9 mouse cellular contexts compared by ENCODE assay signal in the genomic region with DNA sequence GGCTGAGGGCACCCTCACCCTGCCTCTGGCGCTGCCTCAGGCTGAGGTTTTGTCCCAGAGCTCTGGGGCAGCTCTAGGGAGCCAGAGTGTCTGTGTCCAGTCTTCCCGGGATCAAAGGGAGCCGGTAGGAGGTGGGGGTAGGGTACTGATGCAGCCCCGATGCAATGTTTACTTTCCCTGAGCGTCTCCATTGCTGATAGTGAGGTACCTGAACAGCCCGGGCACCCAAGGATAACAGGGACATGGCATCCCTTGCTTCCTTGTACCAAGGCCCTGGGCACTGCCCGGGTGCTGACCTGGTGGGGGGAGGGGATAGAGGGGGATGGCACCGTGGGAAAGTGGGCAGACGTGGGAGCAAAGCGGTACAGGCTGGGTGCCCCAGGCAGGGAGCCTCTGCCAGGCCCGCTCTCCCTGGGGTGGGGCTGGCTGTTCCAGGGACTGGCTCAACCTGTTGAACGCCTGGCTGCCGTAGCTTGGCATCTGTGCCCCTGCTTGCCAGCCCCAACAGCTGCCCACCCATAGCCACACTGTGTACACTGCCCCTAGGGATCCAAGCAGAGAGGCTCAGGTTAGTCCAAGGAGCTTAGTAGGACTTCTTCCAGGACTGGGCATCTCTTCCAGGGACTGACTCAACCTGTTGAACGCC. TPM values are rescaled to one million over a fixed set of nuclear protein-coding genes. Genes with fewer than 3 reads are reported as not detected.
A peak's percentile ranks its signal among the peaks of the same experiment; 100 is the strongest.
DNase-seq lines count a peak whose midpoint lies in the region; ATAC-seq and TF ChIP-seq lines count a peak whose summit lies in the region.
"Had no signal": no experiment of that assay in that cellular context is flagged by ENCODE, and none has a peak within 500 bp of the region (broad histone marks: within the 10 kb centered on the region; RNA-seq: fewer than 3 reads in every experiment).

No protein-coding gene starts in this region.

- TF ChIP-seq CTCF in lung, postnatal 0 days (IDR thresholded peaks at IDR 0.05), result no peak

- H3K36me3 ChIP-seq in lung, postnatal 0 days (ENCODE audit: insufficient read depth, low read length), result no peaks in the 10 kb centered on the region

- peaks cover 49% of the 10 kb centered on the region for H3K4me1 ChIP-seq in lung, postnatal 0 days (ENCODE audit: insufficient read depth, low read depth, low read length)

- peak overlapping the region; percentile 88 for H3K4me3 ChIP-seq in lung, postnatal 0 days (ENCODE audit: low read depth, low read length)

- H3K27me3 ChIP-seq in lung, postnatal 0 days (replicated peaks; ENCODE audit: insufficient read depth, low read length), result no peaks in the 10 kb centered on the region

- no peaks in the 10 kb centered on the region for H3K9me3 ChIP-seq in lung, postnatal 0 days (ENCODE audit: low read length)

- peak overlapping the region; percentile 77 for H3K4me2 ChIP-seq in lung, postnatal 0 days (replicated peaks; ENCODE audit: low read depth, low read length)

- ATAC-seq in lung, postnatal 0 days, result peak; percentile 3; the same call in 1 of the 2 replicates
- ATAC-seq in megakaryocyte-erythroid progenitor cell, adult 5-6 weeks (replicated peaks; ENCODE audit: low FRiP score, low TSS enrichment, poor library complexity, severe bottlenecking), result no peak

- TF ChIP-seq EP300 in lung, postnatal 0 days (IDR thresholded peaks at IDR 0.05), result no peak

- WGBS in lung, postnatal 0 days, result 21% methylated on average over 14 of the region's 14 CpGs

- peak overlapping the region; percentile 96 for H3K27ac ChIP-seq in lung, postnatal 0 days (ENCODE audit: low read length)

- H3K9ac ChIP-seq in lung, postnatal 0 days (replicated peaks; ENCODE audit: low read depth), result peak overlapping the region; percentile 32

- DNase-seq in adrenal gland, adult (ENCODE audit: inconsistent age in 2 of 2, low spot score in 1 of 2), result peak; percentile 59 to 82
- no peak for DNase-seq in adrenal gland, adult 8-10 months
- DNase-seq in urinary bladder, postnatal 14 days (ENCODE audit: low spot score), result peak; percentile 84
- DNase-seq in urinary bladder, postnatal 10 days (ENCODE audit: low spot score), result no peak
- peak; percentile 57 for DNase-seq in kidney, adult 9 months
- peak; percentile 53 for DNase-seq in lung, postnatal 0 days (ENCODE audit: low spot score)
- no peak for DNase-seq in thymus, postnatal 0 days (ENCODE audit: low spot score)

RNA-seq across cellular contexts. Expression of gene Bcl9l, which starts 3.0 kb away (rescaled TPM):
- 10 to 100 TPM; 48.9 to 76.1 (median 66.7) TPM for total RNA-seq in adrenal gland, adult 8-10 months (2022)
- polyA plus RNA-seq in lung, postnatal 0 days (2015; fragmentation: Nextera tagmentation; extraction: Ambion mirVana), result 10.7 and 12.3 TPM in 2 replicates
- 4.8 and 5.5 TPM in 2 replicates for total RNA-seq in megakaryocyte-erythroid progenitor cell, adult 5-6 weeks (2014; fragmentation: Nextera tagmentation)
- total RNA-seq in megakaryocyte-erythroid progenitor cell, adult 5-6 weeks (2017), result 0.52 and 3.7 TPM in 2 replicates
- 3.2 and 4.4 TPM in 2 replicates for polyA plus RNA-seq in thymus, postnatal 0 days (2015; fragmentation: Nextera tagmentation; extraction: Ambion mirVana)

RNA-seq across cellular contexts. Expression of gene Upk2, which starts 30.9 kb away (rescaled TPM):
- total RNA-seq in adrenal gland, adult 8-10 months (2022), result not detected
- polyA plus RNA-seq in lung, postnatal 0 days (2015; fragmentation: Nextera tagmentation; extraction: Ambion mirVana), result 2.2 and 2.3 TPM in 2 replicates
- total RNA-seq in megakaryocyte-erythroid progenitor cell, adult 5-6 weeks (2014; fragmentation: Nextera tagmentation), result not detected in 2 replicates
- not detected in 2 replicates for total RNA-seq in megakaryocyte-erythroid progenitor cell, adult 5-6 weeks (2017)
- 0.69 and 1.5 TPM in 2 replicates for polyA plus RNA-seq in thymus, postnatal 0 days (2015; fragmentation: Nextera tagmentation; extraction: Ambion mirVana)
- total RNA-seq: layer of hippocampus, postnatal 10 days had no signal

RNA-seq across cellular contexts. Expression of gene Foxr1, which starts 44.7 kb away (rescaled TPM):
- not detected for total RNA-seq in adrenal gland, adult 8-10 months (2022)
- not detected in 2 replicates for polyA plus RNA-seq in lung, postnatal 0 days (2015; fragmentation: Nextera tagmentation; extraction: Ambion mirVana)
- total RNA-seq in megakaryocyte-erythroid progenitor cell, adult 5-6 weeks (2014; fragmentation: Nextera tagmentation), result not detected in 2 replicates
- total RNA-seq in megakaryocyte-erythroid progenitor cell, adult 5-6 weeks (2017), result not detected in 2 replicates
- polyA plus RNA-seq in thymus, postnatal 0 days (2015; fragmentation: Nextera tagmentation; extraction: Ambion mirVana), result not detected in 2 replicates
- total RNA-seq: layer of hippocampus, postnatal 10 days had no signal

Comparison
In these comparisons a context has a peak if more than half of its experiments do, and no peak if none do; other contexts are left out.
1. DNase-seq: peak in adrenal gland, adult (2 of 2), urinary bladder, postnatal 14 days (single experiment), kidney, adult 9 months (single experiment) and lung, postnatal 0 days (single experiment); none in adrenal gland, adult 8-10 months (single experiment), urinary bladder, postnatal 10 days (single experiment) and thymus, postnatal 0 days (single experiment).
2. RNA of gene Bcl9l, which starts 3.0 kb away (total RNA-seq): 48.9 to 76.1 TPM in adrenal gland, adult 8-10 months; 0.52 to 5.5 TPM in megakaryocyte-erythroid progenitor cell, adult 5-6 weeks; every median in the first group is over 4 times any median in the second.